Mouse (Mus musculus) midbrain, embryonic 14.5 days (tissue): ENCODE measurements at regions not wholly inside any gene's neighbourhood (a gene's known extent, or its start where the extent isn't known, plus 50 kb on each side); places are given as distances from the start of the nearest gene placed in this dataset.

Experiments
- ATAC-seq: fragments of 200-750 bp; cut with Nextera tagmentation; 2 replicates; pipeline ENCODE4 v1.8.0; 2017; ENCODE audit warnings: moderate number of reproducible peaks, moderate library complexity; ENCODE audit not compliant: low FRiP score, low TSS enrichment
- DNase-seq: peaks from one replicate; pipeline ENCODE4 v3.0.0-alpha.2; 2015
- H3K27ac ChIP-seq: fragments of 300-500 bp; sonication (generic); replicated peaks from 2 replicates; pipeline ENCODE4 v1.5.1; 2014; ENCODE audit warnings: mild to moderate bottlenecking, low read depth, low read length, moderate library complexity
- H3K27me3 ChIP-seq: fragments of 300-500 bp; sonication (generic); 2 replicates; pipeline ENCODE4 v1.6.1; 2014; ENCODE audit warnings: low read length, control low read depth, mixed read lengths; ENCODE audit not compliant: control insufficient read depth, insufficient read depth
- H3K36me3 ChIP-seq: fragments of 300-500 bp; sonication (generic); 2 replicates; pipeline ENCODE4 v1.6.1; 2014; ENCODE audit warnings: low read length, control low read depth; ENCODE audit not compliant: control insufficient read depth, insufficient read depth
- H3K4me1 ChIP-seq: fragments of 300-500 bp; sonication (generic); 2 replicates; pipeline ENCODE4 v1.6.1; 2014; ENCODE audit warnings: mild to moderate bottlenecking, antibody characterized with exemption, low read length, control low read depth; ENCODE audit not compliant: control insufficient read depth, insufficient read depth
- H3K4me2 ChIP-seq: fragments of 300-500 bp; sonication (generic); 2 replicates; pipeline ENCODE4 v1.6.1; 2014; ENCODE audit warnings: mild to moderate bottlenecking, low read length, moderate library complexity
- H3K4me3 ChIP-seq: fragments of 300-500 bp; sonication (generic); replicated peaks from 2 replicates; pipeline ENCODE4 v1.5.1; 2014; ENCODE audit warnings: low read depth, low read length
- H3K9ac ChIP-seq: fragments of 300-500 bp; sonication (generic); replicated peaks from 2 replicates; pipeline ENCODE4 v1.6.1; 2014; ENCODE audit warnings: mild to moderate bottlenecking, low read length, moderate library complexity
- H3K9me3 ChIP-seq: fragments of 300-500 bp; sonication (generic); 2 replicates; pipeline ENCODE4 v1.6.1; 2016; ENCODE audit warnings: low read length, control low read depth, mixed read lengths; ENCODE audit not compliant: control insufficient read depth
- WGBS: fragments of 180-500 bp; shearing (Covaris S2); extraction: QIAGEN DNeasy Blood & Tissue Kit; methylation state at CpG from one replicate; pipeline ENCODE4 v1.1.7; 2014; 5-methylcytosine and 5-hydroxymethylcytosine counted together

- Histone ChIP-seq H3K27ac (no peak overlapping the region), H3K4me3 (no peak overlapping the region), H3K4me1 (no peaks in the 10 kb centered on the region), H3K9ac (no peak overlapping the region), H3K27me3 (no peaks in the 10 kb centered on the region), H3K36me3 (no peaks in the 10 kb centered on the region), H3K4me2 (no peak overlapping the region), H3K9me3 (no peaks in the 10 kb centered on the region)
- ATAC-seq (no peak), DNase-seq (peak; percentile 3)
- 65% methylated on average over 1 of the region's 1 CpGs for WGBS
Measured at GRCm38 (mm10) chr4:70844742-70845141, 309.9 kb upstream of the Megf9 start.

GRCm38 (mm10) chr4:70810956-70811316, 276.1 kb upstream of the Megf9 start:
- Histone ChIP-seq H3K9ac (no peak overlapping the region), H3K4me2 (no peak overlapping the region), H3K27ac (no peak overlapping the region), H3K27me3 (no peaks in the 10 kb centered on the region), H3K4me3 (no peak overlapping the region), H3K36me3 (no peaks in the 10 kb centered on the region), H3K4me1 (no peaks in the 10 kb centered on the region), H3K9me3 (no peaks in the 10 kb centered on the region)
- DNase-seq (peak; percentile 26), ATAC-seq (peak; percentile 70)
- 49% methylated on average over 2 of the region's 2 CpGs for WGBS

- peak; percentile 58; the same call in 1 of the 2 replicates for ATAC-seq
- Histone ChIP-seq H3K4me3 (no peak overlapping the region), H3K4me1 (no peaks in the 10 kb centered on the region), H3K9me3 (no peaks in the 10 kb centered on the region), H3K36me3 (no peaks in the 10 kb centered on the region), H3K27ac (no peak overlapping the region), H3K9ac (no peak overlapping the region), H3K27me3 (no peaks in the 10 kb centered on the region), H3K4me2 (no peak overlapping the region)
- peak; percentile 18 for DNase-seq
Measured at GRCm38 (mm10) chr4:70810311-70810955, 275.6 kb upstream of the Megf9 start.

GRCm38 (mm10) chr4:70804925-70805342, 270.1 kb upstream of the Megf9 start:
- Histone ChIP-seq H3K4me3 (no peak overlapping the region), H3K4me2 (no peak overlapping the region), H3K9ac (no peak overlapping the region), H3K27me3 (no peaks in the 10 kb centered on the region), H3K27ac (no peak overlapping the region), H3K4me1 (no peaks in the 10 kb centered on the region), H3K9me3 (no peaks in the 10 kb centered on the region), H3K36me3 (no peaks in the 10 kb centered on the region)
- ATAC-seq, result no peak
- no peak for DNase-seq
- WGBS, result 85% methylated on average over 3 of the region's 3 CpGs

GRCm38 (mm10) chr4:70798483-70798882, 263.7 kb upstream of the Megf9 start:
- DNase-seq (no peak), ATAC-seq (peak; percentile 34; the same call in 1 of the 2 replicates)
- no peaks in the 10 kb centered on the region for H3K27me3 ChIP-seq
- no peak overlapping the region for H3K4me3 ChIP-seq
- WGBS, result 39% methylated on average over 1 of the region's 1 CpGs
- H3K4me2 ChIP-seq, result no peak overlapping the region
- no peaks in the 10 kb centered on the region; the same call in 1 of the 2 replicates for H3K4me1 ChIP-seq
- no peaks in the 10 kb centered on the region for H3K36me3 ChIP-seq
- H3K9ac ChIP-seq, result no peak overlapping the region
- H3K27ac ChIP-seq, result no peak overlapping the region
- no peaks in the 10 kb centered on the region for H3K9me3 ChIP-seq

- no peaks in the 10 kb centered on the region for H3K27me3 ChIP-seq
- no peaks in the 10 kb centered on the region for H3K36me3 ChIP-seq
- H3K9me3 ChIP-seq, result no peaks in the 10 kb centered on the region
- ATAC-seq (no peak), DNase-seq (no peak)
- H3K4me1 ChIP-seq, result no peaks in the 10 kb centered on the region; the same call in 1 of the 2 replicates
- H3K27ac ChIP-seq, result no peak overlapping the region
- H3K4me2 ChIP-seq, result no peak overlapping the region
- WGBS, result 84% methylated on average over 3 of the region's 3 CpGs
- H3K4me3 ChIP-seq, result no peak overlapping the region
- H3K9ac ChIP-seq, result no peak overlapping the region
Measured at GRCm38 (mm10) chr4:70797935-70798334, 263.1 kb upstream of the Megf9 start.

GRCm38 (mm10) chr4:70783487-70783886, 248.7 kb upstream of the Megf9 start:
- Histone ChIP-seq H3K4me2 (no peak overlapping the region), H3K27me3 (no peaks in the 10 kb centered on the region), H3K4me3 (no peak overlapping the region), H3K9me3 (no peaks in the 10 kb centered on the region), H3K9ac (no peak overlapping the region), H3K27ac (no peak overlapping the region), H3K36me3 (no peaks in the 10 kb centered on the region), H3K4me1 (no peaks in the 10 kb centered on the region)
- ATAC-seq, result no peak
- DNase-seq, result peak; percentile 42
- WGBS, result 62% methylated on average over 2 of the region's 2 CpGs

- Histone ChIP-seq H3K27ac (no peak overlapping the region), H3K4me3 (no peak overlapping the region), H3K4me1 (no peaks in the 10 kb centered on the region), H3K4me2 (no peak overlapping the region), H3K9ac (no peak overlapping the region), H3K36me3 (no peaks in the 10 kb centered on the region), H3K27me3 (no peaks in the 10 kb centered on the region), H3K9me3 (no peaks in the 10 kb centered on the region)
- DNase-seq (no peak), ATAC-seq (no peak)
- WGBS, result 79% methylated on average over 2 of the region's 2 CpGs
Measured at GRCm38 (mm10) chr4:70781591-70781990, 246.8 kb upstream of the Megf9 start.

GRCm38 (mm10) chr4:70776273-70776672, 241.5 kb upstream of the Megf9 start:
- H3K27ac ChIP-seq, result no peak overlapping the region
- 90% methylated on average over 1 of the region's 1 CpGs for WGBS
- no peak overlapping the region for H3K4me3 ChIP-seq
- no peak overlapping the region for H3K9ac ChIP-seq
- H3K4me2 ChIP-seq, result no peak overlapping the region
- H3K9me3 ChIP-seq, result no peaks in the 10 kb centered on the region
- ATAC-seq, result no peak
- no peaks in the 10 kb centered on the region for H3K27me3 ChIP-seq
- H3K36me3 ChIP-seq, result no peaks in the 10 kb centered on the region
- H3K4me1 ChIP-seq, result no peaks in the 10 kb centered on the region
- no peak for DNase-seq
